Mouse (Mus musculus) CH12.LX (cell line): ENCODE measurements around the gene Cxcl9. TPM values are rescaled to one million over a fixed set of nuclear protein-coding genes. Genes with fewer than 3 reads are reported as not detected.

Experiments
- CHD2 ChIP-seq: IDR thresholded peaks from 2 replicates; pipeline ENCODE4 v1.6.1; 2011; ENCODE audit warnings: low read length, improper control_type of control experiment
- EP300 ChIP-seq: IDR thresholded peaks from 2 replicates; pipeline ENCODE4 v1.6.1; 2011; ENCODE audit warnings: low read length, improper control_type of control experiment
- HCFC1 ChIP-seq: IDR thresholded peaks from 2 replicates; pipeline ENCODE4 v1.6.1; 2012; ENCODE audit warnings: low read depth, mild to moderate bottlenecking, inconsistent platforms, low read length, improper control_type of control experiment
- IRF4 ChIP-seq: IDR thresholded peaks from 2 replicates; pipeline ENCODE4 v1.6.1; 2014; ENCODE audit warnings: low read depth, mild to moderate bottlenecking, inconsistent platforms, low read length, improper control_type of control experiment
- JUND ChIP-seq: conservative IDR thresholded peaks from 2 replicates; pipeline ENCODE4 v1.6.1; 2011; ENCODE audit warnings: low read depth, low read length, improper control_type of control experiment
- MAFK ChIP-seq: IDR thresholded peaks from 2 replicates; pipeline ENCODE4 v1.6.1; 2011; ENCODE audit warnings: low read length, improper control_type of control experiment; ENCODE audit not compliant: insufficient replicate concordance
- MAZ ChIP-seq: IDR thresholded peaks from 2 replicates; pipeline ENCODE4 v1.6.1; 2012; ENCODE audit warnings: low read depth, mild to moderate bottlenecking, inconsistent platforms, low read length, improper control_type of control experiment, moderate library complexity
- MEF2A ChIP-seq: IDR thresholded peaks from 2 replicates; pipeline ENCODE4 v1.6.1; 2014; ENCODE audit warnings: low read depth, mild to moderate bottlenecking, inconsistent platforms, low read length, improper control_type of control experiment, borderline replicate concordance
- NELFE ChIP-seq: IDR thresholded peaks from 2 replicates; pipeline ENCODE4 v1.6.1; 2011; ENCODE audit warnings: low read depth, low read length, improper control_type of control experiment
- PAX5 ChIP-seq: IDR thresholded peaks from 2 replicates; pipeline ENCODE4 v1.6.1; 2012; ENCODE audit warnings: low read length, inconsistent platforms, mixed read lengths
- POLR2A ChIP-seq: IDR thresholded peaks from 2 replicates; pipeline ENCODE4 v1.6.1; 2011; ENCODE audit warnings: low read depth, mild to moderate bottlenecking, improper control_type of control experiment, low read length
- POLR2AphosphoS2 ChIP-seq: IDR thresholded peaks from 2 replicates; pipeline ENCODE4 v1.6.1; 2011; ENCODE audit warnings: low read depth, low read length, improper control_type of control experiment
- RCOR1 ChIP-seq: conservative IDR thresholded peaks from 2 replicates; pipeline ENCODE4 v1.6.1; 2012; ENCODE audit warnings: low read depth, mild to moderate bottlenecking, inconsistent platforms, low read length, improper control_type of control experiment
- TBP ChIP-seq: conservative IDR thresholded peaks from 2 replicates; pipeline ENCODE4 v1.6.1; 2011; ENCODE audit warnings: low read depth, low read length, improper control_type of control experiment
- USF2 ChIP-seq: conservative IDR thresholded peaks from 2 replicates; pipeline ENCODE4 v1.6.1; 2011; ENCODE audit warnings: low read depth, low read length, improper control_type of control experiment
- polyA plus RNA-seq: library from polyadenylated mRNA; unstranded; fragments of >175 nt; gene quantifications from 2 replicates; pipeline ENCODE4 v1.2.1, GENCODE M21; 2012; ENCODE audit warnings: low read depth; ENCODE audit not compliant: insufficient read length
- total RNA-seq, 2 experiments: library from RNA; depleted of rRNA; stranded (reverse); fragments of 300-350 nt in 1 of 2; fragments of >200 nt in 1 of 2; gene quantifications; 2 replicates each; pipeline ENCODE4 v1.2.3; 2012 to 2014

Gene Cxcl9
- total and polyA plus RNA-seq, 3 experiments, result not detected

DNA sequence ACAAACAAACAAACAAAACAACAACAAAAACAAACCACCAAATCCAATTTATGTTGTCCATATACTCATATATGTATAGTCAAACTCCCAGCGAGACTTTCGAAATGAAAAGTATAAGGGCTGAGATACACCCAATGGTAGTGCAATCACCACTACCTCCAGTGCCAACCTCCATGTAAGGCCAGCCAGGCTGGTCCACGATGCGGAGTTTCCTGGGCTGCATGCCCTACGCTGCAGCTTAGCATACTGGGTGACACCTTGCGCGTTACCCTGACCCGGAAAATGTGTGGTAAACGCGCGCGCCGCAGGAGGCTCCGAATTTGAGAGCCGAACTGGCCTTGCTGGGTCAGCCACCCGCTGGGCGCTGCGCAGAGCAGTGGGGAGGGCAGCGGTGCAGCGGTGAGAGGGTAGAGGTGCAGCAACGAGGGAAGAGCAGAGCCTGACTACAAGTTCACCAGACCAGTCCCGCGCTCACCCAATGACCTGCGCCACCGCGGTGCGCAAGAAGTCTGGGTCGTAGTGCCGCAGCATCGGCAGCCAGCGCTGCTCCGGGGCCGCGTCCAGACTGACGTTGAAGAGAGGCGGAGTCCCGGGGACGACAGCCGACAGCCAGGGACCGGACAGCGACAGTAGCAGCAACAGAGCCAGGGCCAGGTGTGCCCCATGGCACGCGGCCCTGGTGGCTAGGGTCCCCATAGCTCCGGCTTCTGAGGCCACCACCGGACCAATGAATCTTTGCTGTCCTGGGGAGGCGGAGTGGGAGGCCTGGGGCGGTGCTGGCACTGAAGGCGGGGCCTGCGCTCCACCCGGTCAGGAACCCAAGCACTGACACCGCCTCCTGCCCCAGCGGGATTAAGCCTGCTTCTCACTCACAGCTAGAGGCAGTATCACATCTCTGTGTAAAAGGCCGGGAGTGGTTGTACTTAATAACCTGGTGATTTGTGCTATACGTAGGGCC is 50.2 kb downstream of the Cxcl9 start, which contains the start of gene Naaa (continued):
- no peak for TF ChIP-seq MAFK
- TF ChIP-seq TBP, result peak; percentile 91
- TF ChIP-seq MAZ, result 0 out of 2 replicates have a peak, but pooled peaks have one; percentile 54
- TF ChIP-seq NELFE, result peak; percentile 92
- no peak for TF ChIP-seq RCOR1
- no peak for TF ChIP-seq CHD2
- no peak; the same call in 1 of the 2 replicates for TF ChIP-seq EP300
- TF ChIP-seq MEF2A, result peak; percentile 29; the same call in 1 of the 2 replicates
- 0 out of 2 replicates have a peak, but pooled peaks have one; percentile 10 for TF ChIP-seq JUND
- TF ChIP-seq IRF4, result peak; percentile 57; the same call in 1 of the 2 replicates
- no peak for TF ChIP-seq USF2
- peak; percentile 56; the same call in 1 of the 2 replicates for TF ChIP-seq POLR2AphosphoS2
- TF ChIP-seq HCFC1, result no peak
- TF ChIP-seq POLR2A, result peak; percentile 95
- TF ChIP-seq PAX5, result no peak

Other genes with a start within 250 kb of the Cxcl9 start
- 38.8 and 55.9 TPM in 2 replicates for gene G3bp2, start 244.4 kb downstream of the Cxcl9 start, total RNA-seq (2012; rRNA removed)
- gene G3bp2, start 244.4 kb downstream of the Cxcl9 start, total RNA-seq (2014; rRNA removed), result 99.7 and 103 TPM in 2 replicates
- gene G3bp2, start 244.4 kb downstream of the Cxcl9 start, polyA plus RNA-seq, result 106 and 114 TPM in 2 replicates
- 20.9 and 22.7 TPM in 2 replicates for gene Uso1, start 190.1 kb downstream of the Cxcl9 start, total RNA-seq (2012; rRNA removed)
- 16.9 and 19.9 TPM in 2 replicates for gene Uso1, start 190.1 kb downstream of the Cxcl9 start, total RNA-seq (2014; rRNA removed)
- gene Uso1, start 190.1 kb downstream of the Cxcl9 start, polyA plus RNA-seq, result 55.6 and 63.7 TPM in 2 replicates
- not detected in 2 replicates for gene U90926, start 112.7 kb downstream of the Cxcl9 start, total RNA-seq (2012; rRNA removed)
- not detected in 2 replicates for gene U90926, start 112.7 kb downstream of the Cxcl9 start, total RNA-seq (2014; rRNA removed)
- 0.49 TPM in 1 of 2 replicates, not detected in the other for gene U90926, start 112.7 kb downstream of the Cxcl9 start, polyA plus RNA-seq
- 11.9 and 16.5 TPM in 2 replicates for gene Ppef2, start 71.8 kb downstream of the Cxcl9 start, total RNA-seq (2012; rRNA removed)
- 41.4 and 48.8 TPM in 2 replicates for gene Ppef2, start 71.8 kb downstream of the Cxcl9 start, total RNA-seq (2014; rRNA removed)
- 11.9 and 14.3 TPM in 2 replicates for gene Ppef2, start 71.8 kb downstream of the Cxcl9 start, polyA plus RNA-seq
- gene Naaa, start 49.9 kb downstream of the Cxcl9 start, total RNA-seq (2012; rRNA removed), result 13.7 and 16.2 TPM in 2 replicates
- 13.5 and 15.4 TPM in 2 replicates for gene Naaa, start 49.9 kb downstream of the Cxcl9 start, total RNA-seq (2014; rRNA removed)
- gene Naaa, start 49.9 kb downstream of the Cxcl9 start, polyA plus RNA-seq, result 11.5 and 14.5 TPM in 2 replicates
- 43.6 and 51.7 TPM in 2 replicates for gene Sdad1, start 17.6 kb downstream of the Cxcl9 start, total RNA-seq (2012; rRNA removed)
- 62.9 and 63.7 TPM in 2 replicates for gene Sdad1, start 17.6 kb downstream of the Cxcl9 start, total RNA-seq (2014; rRNA removed)
- gene Sdad1, start 17.6 kb downstream of the Cxcl9 start, polyA plus RNA-seq, result 72.9 and 95.3 TPM in 2 replicates
- gene Art3, start 3.7 kb upstream of the Cxcl9 start, total RNA-seq (2012; rRNA removed), result 0.25 and 0.34 TPM in 2 replicates
- gene Art3, start 3.7 kb upstream of the Cxcl9 start, total RNA-seq (2014; rRNA removed), result not detected in 2 replicates
- not detected in 2 replicates for gene Art3, start 3.7 kb upstream of the Cxcl9 start, polyA plus RNA-seq
- 0.30 and 0.55 TPM in 2 replicates for gene Cxcl10, start 20.8 kb upstream of the Cxcl9 start, total RNA-seq (2012; rRNA removed)
- 1.8 and 2.6 TPM in 2 replicates for gene Cxcl10, start 20.8 kb upstream of the Cxcl9 start, total RNA-seq (2014; rRNA removed)
- gene Cxcl10, start 20.8 kb upstream of the Cxcl9 start, polyA plus RNA-seq, result 4.9 and 5.1 TPM in 2 replicates
- 41.9 and 43.7 TPM in 2 replicates for gene Nup54, start 107.1 kb upstream of the Cxcl9 start, total RNA-seq (2012; rRNA removed)
- gene Nup54, start 107.1 kb upstream of the Cxcl9 start, total RNA-seq (2014; rRNA removed), result 90.5 and 101 TPM in 2 replicates
- 66.4 and 72.5 TPM in 2 replicates for gene Nup54, start 107.1 kb upstream of the Cxcl9 start, polyA plus RNA-seq
- 6.0 and 9.2 TPM in 2 replicates for gene Scarb2, start 178.8 kb upstream of the Cxcl9 start, total RNA-seq (2012; rRNA removed)
- gene Scarb2, start 178.8 kb upstream of the Cxcl9 start, total RNA-seq (2014; rRNA removed), result 9.5 and 11.2 TPM in 2 replicates
- 6.5 and 7.2 TPM in 2 replicates for gene Scarb2, start 178.8 kb upstream of the Cxcl9 start, polyA plus RNA-seq
- gene Fam47e, start 227.0 kb upstream of the Cxcl9 start, total RNA-seq (2012; rRNA removed), result not detected in 2 replicates
- not detected in 2 replicates for gene Fam47e, start 227.0 kb upstream of the Cxcl9 start, total RNA-seq (2014; rRNA removed)
- not detected in 2 replicates for gene Fam47e, start 227.0 kb upstream of the Cxcl9 start, polyA plus RNA-seq